Mouse (Mus musculus) liver, adult 2 months (tissue): ENCODE results near the gene Nfia. TPM values are rescaled to one million over a fixed set of nuclear protein-coding genes. Genes with fewer than 3 reads are reported as not detected.

ENCODE experiments used
- DNase-seq: peaks from one replicate; pipeline ENCODE4 v3.0.0-alpha.2; 2011; ENCODE audit warnings: low read depth, low spot score; ENCODE audit errors: extremely low read depth
- H3K27ac ChIP-seq: fragments of 200-500 bp; replicated peaks from 2 replicates; pipeline ENCODE4 v1.5.1; 2012; ENCODE audit warnings: low read depth, mild to moderate bottlenecking, control low read depth, inconsistent platforms, low read length; ENCODE audit not compliant: insufficient read depth
- H3K27me3 ChIP-seq: fragments of 200-500 bp; 2 replicates; pipeline ENCODE4 v1.6.1; 2012; ENCODE audit warnings: mild to moderate bottlenecking, moderate library complexity, low read length, inconsistent platforms; ENCODE audit not compliant: control insufficient read depth, insufficient read depth
- H3K36me3 ChIP-seq: fragments of 200-500 bp; 2 replicates; pipeline ENCODE4 v1.6.1; 2012; ENCODE audit warnings: low read length, inconsistent platforms; ENCODE audit not compliant: control insufficient read depth, insufficient read depth
- H3K4me1 ChIP-seq: fragments of 200-500 bp; 2 replicates; pipeline ENCODE4 v1.6.1; 2011; ENCODE audit warnings: low read length; ENCODE audit not compliant: control insufficient read depth, insufficient read depth
- H3K4me3 ChIP-seq: fragments of 200-500 bp; 2 replicates; pipeline ENCODE4 v1.5.1; 2011; ENCODE audit warnings: low read depth, mild to moderate bottlenecking, control low read depth, low read length, moderate library complexity; ENCODE audit not compliant: insufficient read depth
- H3K79me2 ChIP-seq: fragments of 200-500 bp; 2 replicates; pipeline ENCODE4 v1.6.1; 2012; ENCODE audit warnings: inconsistent platforms, mild to moderate bottlenecking, low read length, moderate library complexity; ENCODE audit not compliant: control insufficient read depth, insufficient read depth
- H3K9ac ChIP-seq: fragments of 200-500 bp; 2 replicates; pipeline ENCODE4 v1.6.1; 2012; ENCODE audit warnings: low read depth, mild to moderate bottlenecking, control low read depth, inconsistent platforms, low read length
- CTCF ChIP-seq: fragments of 200-500 bp; IDR thresholded peaks from 2 replicates; pipeline ENCODE4 v1.5.1; 2011; ENCODE audit warnings: low read depth, low read length, control low read depth
- POLR2A ChIP-seq: fragments of 200-500 bp; IDR thresholded peaks from 2 replicates; pipeline ENCODE4 v1.6.1; 2011; ENCODE audit warnings: low read length, control low read depth; ENCODE audit not compliant: insufficient read depth; ENCODE audit errors: extremely low read depth
- WGBS: fragments of 180-500 bp; shearing (Covaris S2); methylation state at CpG from one replicate; pipeline ENCODE4 v1.1.7; 2018; 5-methylcytosine and 5-hydroxymethylcytosine counted together
- polyA plus RNA-seq: library from polyadenylated mRNA; depleted of rRNA; stranded (reverse); fragments of >200 nt; gene quantifications from 2 replicates; pipeline ENCODE4 v1.2.3, GENCODE M21; 2012
- total RNA-seq: library from RNA; depleted of rRNA; stranded (reverse); fragments of >200 nt; gene quantifications from 2 replicates; pipeline ENCODE4 v1.2.3, GENCODE M21; 2014

The Nfia gene
- total and polyA plus RNA-seq, 2 experiments: 12.5 to 32.2 TPM

- TF ChIP-seq CTCF (no peak), POLR2A (peak; percentile 94)
- peak overlapping the region; percentile 87 for H3K27ac ChIP-seq
- peak overlapping the region; percentile 58 for H3K4me3 ChIP-seq
- peak overlapping the region; percentile 79 for H3K9ac ChIP-seq
- WGBS: under 1% methylated on average over 40 of the region's 40 CpGs
- DNase-seq: peak; percentile 90
- H3K27me3 ChIP-seq: no peaks in the 10 kb centered on the region
- no peaks in the 10 kb centered on the region for H3K79me2 ChIP-seq
- peaks cover 5% of the 10 kb centered on the region for H3K4me1 ChIP-seq
- no peaks in the 10 kb centered on the region for H3K36me3 ChIP-seq
These were observed 20.9 kb upstream of the Nfia start for GRCm38 (mm10) chr4:97751483-97752251.

DNA sequence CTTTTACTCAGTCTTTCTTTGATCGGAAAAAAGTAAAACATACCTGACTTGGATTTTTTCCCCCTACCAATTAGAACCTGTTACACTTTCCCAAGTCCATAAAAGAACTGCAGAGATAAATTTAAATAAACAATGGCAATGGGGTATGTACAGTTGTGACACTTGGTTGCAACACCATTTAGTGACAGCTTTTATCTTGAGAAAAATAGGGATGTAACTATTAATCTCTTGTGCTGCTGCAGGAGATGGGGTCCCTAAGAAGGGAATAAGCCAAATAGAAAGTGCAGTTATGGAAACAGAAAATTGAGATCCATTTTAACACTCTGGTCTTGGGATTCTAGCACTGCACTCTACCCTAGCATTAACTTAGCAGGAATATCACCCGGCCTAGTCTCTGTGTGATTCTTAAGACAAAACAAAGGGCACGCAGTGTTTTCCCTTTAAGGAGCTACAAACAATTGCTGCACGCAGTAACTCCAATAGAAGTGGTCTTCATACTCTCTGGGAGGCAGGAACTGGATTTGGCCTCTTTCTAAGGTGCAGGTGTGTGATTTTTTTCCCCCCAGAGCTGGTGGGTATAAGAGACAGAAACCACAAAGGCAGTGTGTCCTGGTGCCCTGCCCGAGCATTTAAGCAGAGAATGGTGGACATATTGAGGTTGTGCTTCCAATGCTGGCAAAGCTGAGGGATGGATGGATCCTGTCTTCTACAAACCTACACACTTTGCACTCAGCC lies 20.1 kb upstream of the Nfia start:
- H3K4me3 ChIP-seq: peak overlapping the region; percentile 58

GRCm38 (mm10) chr4:97753521-97753920 lies 19.0 kb upstream of the Nfia start:
- Histone ChIP-seq H3K4me1 (peaks cover 5% of the 10 kb centered on the region), H3K4me3 (no peak overlapping the region), H3K9ac (no peak overlapping the region), H3K27me3 (no peaks in the 10 kb centered on the region), H3K36me3 (no peaks in the 10 kb centered on the region), H3K27ac (0 out of 2 replicates have a peak overlapping the region, but pooled peaks have one; percentile 2), H3K79me2 (no peaks in the 10 kb centered on the region)
- no peak for DNase-seq
- TF ChIP-seq POLR2A (no peak), CTCF (no peak)
- 22% methylated on average over 1 of the region's 1 CpGs for WGBS

More for the DNA sequence above, 20.1 kb upstream of the Nfia start:
- Histone ChIP-seq H3K79me2 (no peaks in the 10 kb centered on the region), H3K4me1 (peaks cover 5% of the 10 kb centered on the region), H3K9ac (0 out of 2 replicates have a peak overlapping the region, but pooled peaks have one; percentile 32), H3K27ac (peak overlapping the region; percentile 87), H3K27me3 (no peaks in the 10 kb centered on the region), H3K36me3 (no peaks in the 10 kb centered on the region)
- TF ChIP-seq POLR2A (no peak), CTCF (no peak)
- no peak for DNase-seq
- WGBS: 33% methylated on average over 5 of the region's 5 CpGs

GRCm38 (mm10) chr4:97754241-97754640 lies 18.3 kb upstream of the Nfia start:
- Histone ChIP-seq H3K4me3 (no peak overlapping the region), H3K9ac (peak overlapping the region; percentile 11), H3K36me3 (no peaks in the 10 kb centered on the region), H3K4me1 (peaks cover 5% of the 10 kb centered on the region), H3K27ac (no peak overlapping the region), H3K79me2 (no peaks in the 10 kb centered on the region), H3K27me3 (no peaks in the 10 kb centered on the region)
- TF ChIP-seq POLR2A (no peak), CTCF (0 out of 2 replicates have a peak, but pooled peaks have one; percentile 2)
- 50% methylated on average over 12 of the region's 12 CpGs for WGBS
- DNase-seq: peak; percentile 32

DNA sequence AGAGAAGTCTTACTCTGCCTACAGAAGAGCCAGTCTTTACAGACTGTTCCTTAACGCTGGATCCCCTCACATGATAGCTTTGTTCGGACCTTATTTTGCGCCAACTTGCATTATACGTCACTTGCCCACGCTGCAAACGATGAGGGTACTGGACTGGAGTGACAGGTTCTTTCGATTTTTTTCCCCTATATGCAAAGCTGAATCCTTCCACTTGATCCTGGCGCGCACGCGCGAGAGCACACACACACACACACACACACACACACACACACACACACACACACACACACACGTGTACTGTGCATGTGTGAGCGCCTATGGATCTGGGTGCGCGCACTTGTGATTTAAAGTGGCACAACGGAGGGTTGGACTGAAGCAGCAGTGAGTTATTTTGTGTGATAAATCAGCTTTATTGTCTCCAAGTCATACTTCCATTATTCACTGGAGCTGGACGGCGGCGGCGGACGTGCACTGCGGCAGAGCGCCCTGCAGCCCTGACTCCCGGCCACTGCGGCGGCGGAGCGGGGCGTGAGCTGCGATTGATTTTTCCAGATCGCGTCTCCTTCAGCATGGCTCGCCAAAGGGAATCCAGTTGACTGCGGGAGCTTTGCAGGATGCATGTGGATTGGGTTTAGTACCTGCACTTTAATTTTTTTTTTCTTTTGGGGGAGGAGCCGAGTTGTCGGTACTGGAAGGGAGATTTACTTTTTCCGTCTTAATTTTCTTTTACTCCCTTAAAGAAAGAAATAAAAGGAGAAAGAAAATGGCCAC lies 15.1 kb upstream of the Nfia start:
- peak overlapping the region; percentile 86 for H3K27ac ChIP-seq
- peak overlapping the region; percentile 70 for H3K4me3 ChIP-seq
- H3K36me3 ChIP-seq: no peaks in the 10 kb centered on the region
- peaks cover 5% of the 10 kb centered on the region for H3K4me1 ChIP-seq
- no peaks in the 10 kb centered on the region for H3K27me3 ChIP-seq
- WGBS: under 1% methylated on average over 38 of the region's 38 CpGs
- TF ChIP-seq CTCF (no peak), POLR2A (no peak)
- peak overlapping the region; percentile 72 for H3K9ac ChIP-seq
- DNase-seq: peak; percentile 81
- no peaks in the 10 kb centered on the region for H3K79me2 ChIP-seq
